Mouse (Mus musculus): ENCODE measurements around the gene Cbx1. TPM values are rescaled to one million over a fixed set of nuclear protein-coding genes. Genes with fewer than 3 reads are reported as not detected.
A peak's percentile ranks its signal among the peaks of the same experiment; 100 is the strongest.
"Not testable (repeated sequence)": the region's sequence is repeated elsewhere in the genome, so short reads cannot be mapped to it uniquely, and the experiment has no call there.

Gene Cbx1
- polyA plus RNA-seq, 1 experiment, result 33.7 TPM

GRCm38 (mm10) chr11:96786731-96787450 lies 2.0 kb upstream of the Cbx1 start:
- Histone ChIP-seq H3K4me1 (peaks cover 31% of the 10 kb centered on the region), H3K36me3 (replicated peaks; ENCODE audit: low read length) (no peaks in the 10 kb centered on the region), H3K9me3 (no peaks in the 10 kb centered on the region), H3K27me3 (replicated peaks) (no peaks in the 10 kb centered on the region), H3K4me3 (replicated peaks) (no peak overlapping the region)
- TF ChIP-seq FLI1 (IDR thresholded peaks at IDR 0.05; ENCODE audit: low read length) (no peak), GATA1 (IDR thresholded peaks at IDR 0.05; ENCODE audit: borderline replicate concordance, low read length) (no peak)

- no peaks in the 10 kb centered on the region for H3K27me3 ChIP-seq (replicated peaks)
Observed at GRCm38 (mm10) chr11:96789990-96790389, 1.1 kb downstream of the Cbx1 start.

GRCm38 (mm10) chr11:96790681-96791080 lies 1.8 kb downstream of the Cbx1 start:
- Histone ChIP-seq H3K9me3 (no peaks in the 10 kb centered on the region), H3K27me3 (replicated peaks) (no peaks in the 10 kb centered on the region), H3K4me3 (replicated peaks) (peak overlapping the region; percentile 96), H3K36me3 (replicated peaks; ENCODE audit: low read length) (peaks cover 5% of the 10 kb centered on the region), H3K4me1 (peaks cover 52% of the 10 kb centered on the region)
- TF ChIP-seq FLI1 (IDR thresholded peaks at IDR 0.05; ENCODE audit: low read length) (no peak), GATA1 (IDR thresholded peaks at IDR 0.05; ENCODE audit: borderline replicate concordance, low read length) (no peak)

More at GRCm38 (mm10) chr11:96789990-96790389, 1.1 kb downstream of the Cbx1 start:
- no peak for TF ChIP-seq GATA1 (IDR thresholded peaks at IDR 0.05; ENCODE audit: borderline replicate concordance, low read length)
- no peak for TF ChIP-seq FLI1 (IDR thresholded peaks at IDR 0.05; ENCODE audit: low read length)
- H3K9me3 ChIP-seq, result no peaks in the 10 kb centered on the region
- no peaks in the 10 kb centered on the region for H3K36me3 ChIP-seq (replicated peaks; ENCODE audit: low read length)
- peaks cover 47% of the 10 kb centered on the region for H3K4me1 ChIP-seq
- peak overlapping the region; percentile 96 for H3K4me3 ChIP-seq (replicated peaks)

- Histone ChIP-seq H3K36me3 (replicated peaks; ENCODE audit: low read length) (peaks cover 31% of the 10 kb centered on the region), H3K9me3 (no peaks in the 10 kb centered on the region), H3K4me3 (replicated peaks) (no peak overlapping the region), H3K4me1 (peaks cover 35% of the 10 kb centered on the region), H3K27me3 (replicated peaks) (no peaks in the 10 kb centered on the region)
- no peak for TF ChIP-seq FLI1 (IDR thresholded peaks at IDR 0.05; ENCODE audit: low read length)
- no peak for TF ChIP-seq GATA1 (IDR thresholded peaks at IDR 0.05; ENCODE audit: borderline replicate concordance, low read length)
Observed at GRCm38 (mm10) chr11:96795491-96795890, 6.6 kb downstream of the Cbx1 start.

GRCm38 (mm10) chr11:96796081-96796480 lies 7.2 kb downstream of the Cbx1 start:
- TF ChIP-seq FLI1 (IDR thresholded peaks at IDR 0.05; ENCODE audit: low read length), result no peak
- no peak for TF ChIP-seq GATA1 (IDR thresholded peaks at IDR 0.05; ENCODE audit: borderline replicate concordance, low read length)
- H3K27me3 ChIP-seq (replicated peaks), result no peaks in the 10 kb centered on the region
- H3K4me3 ChIP-seq (replicated peaks), result no peak overlapping the region
- H3K4me1 ChIP-seq, result peaks cover 30% of the 10 kb centered on the region
- H3K9me3 ChIP-seq, result no peaks in the 10 kb centered on the region
- peaks cover 37% of the 10 kb centered on the region for H3K36me3 ChIP-seq (replicated peaks; ENCODE audit: low read length)

- Histone ChIP-seq H3K4me3 (replicated peaks) (no peak overlapping the region), H3K27me3 (replicated peaks) (no peaks in the 10 kb centered on the region), H3K36me3 (replicated peaks; ENCODE audit: low read length) (peaks cover 42% of the 10 kb centered on the region), H3K9me3 (no peaks in the 10 kb centered on the region), H3K4me1 (peaks cover 29% of the 10 kb centered on the region)
- TF ChIP-seq FLI1 (IDR thresholded peaks at IDR 0.05; ENCODE audit: low read length) (no peak), GATA1 (IDR thresholded peaks at IDR 0.05; ENCODE audit: borderline replicate concordance, low read length) (no peak)
Observed at GRCm38 (mm10) chr11:96796586-96796985, 7.7 kb downstream of the Cbx1 start.

GRCm38 (mm10) chr11:96799511-96799910 lies 10.6 kb downstream of the Cbx1 start:
- peaks cover 8% of the 10 kb centered on the region for H3K4me1 ChIP-seq
- H3K36me3 ChIP-seq (replicated peaks; ENCODE audit: low read length), result peaks cover 69% of the 10 kb centered on the region
- no peak overlapping the region for H3K4me3 ChIP-seq (replicated peaks)
- no peaks in the 10 kb centered on the region for H3K27me3 ChIP-seq (replicated peaks)
- TF ChIP-seq FLI1 (IDR thresholded peaks at IDR 0.05; ENCODE audit: low read length) (no peak), GATA1 (IDR thresholded peaks at IDR 0.05; ENCODE audit: borderline replicate concordance, low read length) (no peak)
- H3K9me3 ChIP-seq, result no peaks in the 10 kb centered on the region

- no peak overlapping the region for H3K4me3 ChIP-seq (replicated peaks)
- no peaks in the 10 kb centered on the region for H3K27me3 ChIP-seq (replicated peaks)
- H3K36me3 ChIP-seq (replicated peaks; ENCODE audit: low read length), result peaks cover 92% of the 10 kb centered on the region
- no peaks in the 10 kb centered on the region for H3K9me3 ChIP-seq
- H3K4me1 ChIP-seq, result peaks cover 3% of the 10 kb centered on the region; the same call in 1 of the 2 replicates
- TF ChIP-seq FLI1 (IDR thresholded peaks at IDR 0.05; ENCODE audit: low read length) (no peak), GATA1 (IDR thresholded peaks at IDR 0.05; ENCODE audit: borderline replicate concordance, low read length) (no peak)
Observed at GRCm38 (mm10) chr11:96805606-96806005, 16.7 kb downstream of the Cbx1 start.

GRCm38 (mm10) chr11:96808066-96808465 lies 19.1 kb downstream of the Cbx1 start:
- H3K4me1 ChIP-seq, result peaks cover 3% of the 10 kb centered on the region; the same call in 1 of the 2 replicates
- H3K9me3 ChIP-seq, result no peaks in the 10 kb centered on the region
- no peak overlapping the region for H3K4me3 ChIP-seq (replicated peaks)
- peaks cover 92% of the 10 kb centered on the region for H3K36me3 ChIP-seq (replicated peaks; ENCODE audit: low read length)
- H3K27me3 ChIP-seq (replicated peaks), result no peaks in the 10 kb centered on the region
- TF ChIP-seq FLI1 (IDR thresholded peaks at IDR 0.05; ENCODE audit: low read length) (no peak), GATA1 (IDR thresholded peaks at IDR 0.05; ENCODE audit: borderline replicate concordance, low read length) (no peak)

- H3K4me1 ChIP-seq, result no peaks in the 10 kb centered on the region; the same call in 1 of the 2 replicates
- H3K9me3 ChIP-seq, result no peaks in the 10 kb centered on the region
- TF ChIP-seq FLI1 (IDR thresholded peaks at IDR 0.05; ENCODE audit: low read length) (no peak), GATA1 (IDR thresholded peaks at IDR 0.05; ENCODE audit: borderline replicate concordance, low read length) (no peak)
- no peak overlapping the region for H3K4me3 ChIP-seq (replicated peaks)
- H3K36me3 ChIP-seq (replicated peaks; ENCODE audit: low read length), result peaks cover 92% of the 10 kb centered on the region
- no peaks in the 10 kb centered on the region for H3K27me3 ChIP-seq (replicated peaks)
Observed at GRCm38 (mm10) chr11:96809562-96810235, 20.8 kb downstream of the Cbx1 start.

- not testable (repeated sequence) for H3K4me3 ChIP-seq (replicated peaks); H3K4me1 ChIP-seq; H3K9me3 ChIP-seq; H3K27me3 ChIP-seq (replicated peaks)
- peaks cover 92% of the 10 kb centered on the region for H3K36me3 ChIP-seq (replicated peaks; ENCODE audit: low read length)
Observed at GRCm38 (mm10) chr11:96811188-96811587, 22.3 kb downstream of the Cbx1 start.
